Mouse (Mus musculus) MEL (cell line): ENCODE data around the gene 1700029I15Rik.

ENCODE experiments used
- EP300 ChIP-seq, 2 experiments: IDR thresholded peaks; 2 replicates each; pipeline ENCODE4 v1.6.1; 2011; ENCODE audit warnings: improper control_type of control experiment in 2 of 2, low read length in 2 of 2, low read depth in 1 of 2, mild to moderate bottlenecking in 1 of 2
- MAFK ChIP-seq: IDR thresholded peaks from 2 replicates; pipeline ENCODE4 v1.6.1; 2011; ENCODE audit warnings: low read depth, mild to moderate bottlenecking, low read length, improper control_type of control experiment, borderline replicate concordance
- NRF1 ChIP-seq: IDR thresholded peaks from 2 replicates; pipeline ENCODE4 v1.6.1; 2014; ENCODE audit warnings: low read depth, mild to moderate bottlenecking, inconsistent platforms, low read length, improper control_type of control experiment, moderate library complexity; ENCODE audit not compliant: poor library complexity, insufficient read depth, severe bottlenecking
- POLR2A ChIP-seq, 2 experiments: IDR thresholded peaks; 2 replicates each; pipeline ENCODE4 v1.6.1; 2011 to 2012; ENCODE audit warnings: low read length in 2 of 2, mild to moderate bottlenecking in 2 of 2, control low read depth in 1 of 2, improper control_type of control experiment in 1 of 2, low read depth in 1 of 2, moderate library complexity in 1 of 2; ENCODE audit not compliant: control insufficient read depth in 1 of 2, insufficient read depth in 1 of 2, poor library complexity in 1 of 2
- TCF12 ChIP-seq: IDR thresholded peaks from 2 replicates; pipeline ENCODE4 v1.6.1; 2014; ENCODE audit warnings: low read depth, mild to moderate bottlenecking, inconsistent platforms, low read length, improper control_type of control experiment, moderate library complexity
- USF2 ChIP-seq, 2 experiments: IDR thresholded peaks; 2 replicates each; pipeline ENCODE4 v1.6.1; 2011 to 2012; ENCODE audit warnings: improper control_type of control experiment in 2 of 2, low read length in 2 of 2, borderline replicate concordance in 1 of 2, inconsistent platforms in 1 of 2, low read depth in 1 of 2, mild to moderate bottlenecking in 1 of 2; ENCODE audit not compliant: insufficient read depth in 1 of 2

DNA sequence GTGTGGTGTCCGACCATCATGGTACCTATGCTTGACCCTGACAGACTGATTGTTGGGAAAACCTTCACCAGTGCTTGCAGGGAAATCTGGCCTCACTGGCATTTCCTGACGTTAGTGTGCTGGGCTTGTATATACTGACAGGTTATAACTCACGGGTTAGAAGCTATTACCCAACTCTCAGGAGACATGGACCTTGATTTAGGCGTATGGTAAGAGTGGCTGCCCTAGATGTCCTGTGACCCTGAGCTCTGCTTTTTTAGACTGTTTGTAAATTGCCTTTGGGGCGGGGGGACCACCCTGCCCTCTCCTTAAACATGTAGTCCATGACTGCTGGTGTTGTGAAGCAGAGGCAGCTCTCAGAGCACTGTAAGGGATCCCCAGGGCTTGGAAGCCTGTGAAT is 31.7 kb upstream of the 1700029I15Rik start:
- no peak for TF ChIP-seq POLR2A (IDR thresholded peaks at IDR 0.05; ENCODE audit: control insufficient read depth in 1 of 2, insufficient read depth in 1 of 2, low read depth in 1 of 2, low read length in 2 of 2, poor library complexity in 1 of 2)
- no peak for TF ChIP-seq TCF12
- TF ChIP-seq MAFK = no peak
- TF ChIP-seq USF2 (IDR thresholded peaks at IDR 0.05; ENCODE audit: borderline replicate concordance in 1 of 2, insufficient read depth in 1 of 2, low read depth in 1 of 2, low read length in 2 of 2) = no peak
- no peak for TF ChIP-seq NRF1
- TF ChIP-seq EP300 (IDR thresholded peaks at IDR 0.05; ENCODE audit: low read depth in 1 of 2, low read length in 2 of 2) = no peak
